Mouse (Mus musculus): ENCODE measurements at regions not wholly inside any gene's neighbourhood (a gene's known extent, or its start where the extent isn't known, plus 50 kb on each side); places are given as distances from the start of the nearest gene placed in this dataset.

- Histone ChIP-seq H3K27me3 (replicated peaks; ENCODE audit: control insufficient read depth, insufficient read depth, low read length) (peaks cover 3% of the 10 kb centered on the region; the same call in 1 of the 2 replicates), H3K9me3 (ENCODE audit: control insufficient read depth, low read length) (no peaks in the 10 kb centered on the region), H3K9ac (ENCODE audit: low read depth, low read length) (no peak overlapping the region), H3K27ac (ENCODE audit: low read depth, low read length) (no peak overlapping the region), H3K4me3 (ENCODE audit: low read depth, low read length) (no peak overlapping the region), H3K36me3 (ENCODE audit: control insufficient read depth, insufficient read depth, low read length) (no peaks in the 10 kb centered on the region), H3K4me2 (no peak overlapping the region), H3K4me1 (replicated peaks; ENCODE audit: control insufficient read depth, insufficient read depth, low read length) (no peaks in the 10 kb centered on the region)
- no peak for ATAC-seq (replicated peaks; ENCODE audit: low FRiP score)
- DNase-seq (ENCODE audit: low spot score): no peak
- WGBS: 78% methylated on average over 6 of the region's 6 CpGs
Measured at GRCm38 (mm10) chr2:170281311-170282008, 133.6 kb upstream of the Zfp217 start.

- 70% methylated on average over 6 of the region's 6 CpGs for WGBS
- no peaks in the 10 kb centered on the region for H3K27me3 ChIP-seq (replicated peaks; ENCODE audit: control insufficient read depth, insufficient read depth, low read length)
- H3K4me3 ChIP-seq (ENCODE audit: low read depth, low read length): no peak overlapping the region
- ATAC-seq (replicated peaks; ENCODE audit: low FRiP score): no peak
- no peak overlapping the region for H3K4me2 ChIP-seq
- H3K4me1 ChIP-seq (replicated peaks; ENCODE audit: control insufficient read depth, insufficient read depth, low read length): no peaks in the 10 kb centered on the region
- no peak overlapping the region for H3K9ac ChIP-seq (ENCODE audit: low read depth, low read length)
- no peaks in the 10 kb centered on the region for H3K9me3 ChIP-seq (ENCODE audit: control insufficient read depth, low read length)
- DNase-seq (ENCODE audit: low spot score): no peak
- no peaks in the 10 kb centered on the region for H3K36me3 ChIP-seq (ENCODE audit: control insufficient read depth, insufficient read depth, low read length)
- no peak overlapping the region for H3K27ac ChIP-seq (ENCODE audit: low read depth, low read length)
Measured at GRCm38 (mm10) chr2:170280733-170281132, 132.8 kb upstream of the Zfp217 start.

- Histone ChIP-seq H3K27me3 (replicated peaks; ENCODE audit: control insufficient read depth, insufficient read depth, low read length) (no peaks in the 10 kb centered on the region), H3K9ac (ENCODE audit: low read depth, low read length) (no peak overlapping the region), H3K4me2 (no peak overlapping the region), H3K36me3 (ENCODE audit: control insufficient read depth, insufficient read depth, low read length) (no peaks in the 10 kb centered on the region), H3K4me3 (ENCODE audit: low read depth, low read length) (no peak overlapping the region), H3K4me1 (replicated peaks; ENCODE audit: control insufficient read depth, insufficient read depth, low read length) (no peaks in the 10 kb centered on the region), H3K27ac (ENCODE audit: low read depth, low read length) (no peak overlapping the region), H3K9me3 (ENCODE audit: control insufficient read depth, low read length) (no peaks in the 10 kb centered on the region)
- DNase-seq (ENCODE audit: low spot score): no peak
- no peak for ATAC-seq (replicated peaks; ENCODE audit: low FRiP score)
- WGBS: 54% methylated on average over 8 of the region's 8 CpGs
Measured at GRCm38 (mm10) chr2:170277896-170278295, 130.0 kb upstream of the Zfp217 start.

- Histone ChIP-seq H3K9ac (ENCODE audit: low read depth, low read length) (no peak overlapping the region), H3K27me3 (replicated peaks; ENCODE audit: control insufficient read depth, insufficient read depth, low read length) (no peaks in the 10 kb centered on the region), H3K27ac (ENCODE audit: low read depth, low read length) (no peak overlapping the region), H3K36me3 (ENCODE audit: control insufficient read depth, insufficient read depth, low read length) (no peaks in the 10 kb centered on the region), H3K4me1 (replicated peaks; ENCODE audit: control insufficient read depth, insufficient read depth, low read length) (no peaks in the 10 kb centered on the region), H3K4me3 (ENCODE audit: low read depth, low read length) (no peak overlapping the region), H3K9me3 (ENCODE audit: control insufficient read depth, low read length) (no peaks in the 10 kb centered on the region), H3K4me2 (no peak overlapping the region)
- 77% methylated on average over 18 of the region's 18 CpGs for WGBS
- ATAC-seq (replicated peaks; ENCODE audit: low FRiP score) (no peak), DNase-seq (ENCODE audit: low spot score) (no peak)
Measured at GRCm38 (mm10) chr2:170277182-170277767, 129.4 kb upstream of the Zfp217 start.

- DNase-seq (ENCODE audit: low spot score) (no peak), ATAC-seq (replicated peaks; ENCODE audit: low FRiP score) (no peak)
- Histone ChIP-seq H3K4me2 (no peak overlapping the region), H3K36me3 (ENCODE audit: control insufficient read depth, insufficient read depth, low read length) (no peaks in the 10 kb centered on the region), H3K4me3 (ENCODE audit: low read depth, low read length) (no peak overlapping the region), H3K4me1 (replicated peaks; ENCODE audit: control insufficient read depth, insufficient read depth, low read length) (no peaks in the 10 kb centered on the region), H3K9me3 (ENCODE audit: control insufficient read depth, low read length) (no peaks in the 10 kb centered on the region), H3K27ac (ENCODE audit: low read depth, low read length) (no peak overlapping the region), H3K9ac (ENCODE audit: low read depth, low read length) (no peak overlapping the region), H3K27me3 (replicated peaks; ENCODE audit: control insufficient read depth, insufficient read depth, low read length) (no peaks in the 10 kb centered on the region)
- WGBS: 78% methylated on average over 4 of the region's 4 CpGs
Measured at GRCm38 (mm10) chr2:170275687-170276086, 127.8 kb upstream of the Zfp217 start.

- H3K27ac ChIP-seq (ENCODE audit: low read depth, low read length): no peak overlapping the region
Measured at GRCm38 (mm10) chr2:170269926-170270577, 122.1 kb upstream of the Zfp217 start.

GRCm38 (mm10) chr2:170268080-170268479 is 120.2 kb upstream of the Zfp217 start:
- no peaks in the 10 kb centered on the region for H3K36me3 ChIP-seq (ENCODE audit: control insufficient read depth, insufficient read depth, low read length)
- no peak overlapping the region for H3K9ac ChIP-seq (ENCODE audit: low read depth, low read length)
- WGBS: 52% methylated on average over 8 of the region's 8 CpGs
- H3K4me3 ChIP-seq (ENCODE audit: low read depth, low read length): no peak overlapping the region
- H3K4me1 ChIP-seq (replicated peaks; ENCODE audit: control insufficient read depth, insufficient read depth, low read length): no peaks in the 10 kb centered on the region; the same call in 1 of the 2 replicates
- H3K27ac ChIP-seq (ENCODE audit: low read depth, low read length): no peak overlapping the region
- ATAC-seq (replicated peaks; ENCODE audit: low FRiP score) (no peak), DNase-seq (ENCODE audit: low spot score) (no peak)
- no peaks in the 10 kb centered on the region for H3K9me3 ChIP-seq (ENCODE audit: control insufficient read depth, low read length)
- no peaks in the 10 kb centered on the region for H3K27me3 ChIP-seq (replicated peaks; ENCODE audit: control insufficient read depth, insufficient read depth, low read length)
- H3K4me2 ChIP-seq: no peak overlapping the region

More at GRCm38 (mm10) chr2:170269926-170270577, 122.1 kb upstream of the Zfp217 start:
- Histone ChIP-seq H3K9me3 (ENCODE audit: control insufficient read depth, low read length) (no peaks in the 10 kb centered on the region), H3K27me3 (replicated peaks; ENCODE audit: control insufficient read depth, insufficient read depth, low read length) (no peaks in the 10 kb centered on the region), H3K4me2 (no peak overlapping the region), H3K4me3 (ENCODE audit: low read depth, low read length) (no peak overlapping the region), H3K9ac (ENCODE audit: low read depth, low read length) (no peak overlapping the region), H3K4me1 (replicated peaks; ENCODE audit: control insufficient read depth, insufficient read depth, low read length) (no peaks in the 10 kb centered on the region; the same call in 1 of the 2 replicates), H3K36me3 (ENCODE audit: control insufficient read depth, insufficient read depth, low read length) (no peaks in the 10 kb centered on the region)
- ATAC-seq (replicated peaks; ENCODE audit: low FRiP score) (no peak), DNase-seq (ENCODE audit: low spot score) (no peak)
- WGBS: 74% methylated on average over 11 of the region's 11 CpGs

- no peaks in the 10 kb centered on the region for H3K36me3 ChIP-seq (ENCODE audit: control insufficient read depth, insufficient read depth, low read length)
- WGBS: 24% methylated on average over 12 of the region's 12 CpGs
- H3K4me1 ChIP-seq (replicated peaks; ENCODE audit: control insufficient read depth, insufficient read depth, low read length): no peaks in the 10 kb centered on the region; the same call in 1 of the 2 replicates
- no peaks in the 10 kb centered on the region for H3K27me3 ChIP-seq (replicated peaks; ENCODE audit: control insufficient read depth, insufficient read depth, low read length)
- peak overlapping the region; percentile 57 for H3K4me2 ChIP-seq
- H3K27ac ChIP-seq (ENCODE audit: low read depth, low read length): no peak overlapping the region
- no peak for ATAC-seq (replicated peaks; ENCODE audit: low FRiP score)
- H3K9ac ChIP-seq (ENCODE audit: low read depth, low read length): no peak overlapping the region
- no peak for DNase-seq (ENCODE audit: low spot score)
- H3K9me3 ChIP-seq (ENCODE audit: control insufficient read depth, low read length): no peaks in the 10 kb centered on the region
- no peak overlapping the region for H3K4me3 ChIP-seq (ENCODE audit: low read depth, low read length)
Measured at GRCm38 (mm10) chr2:170267152-170267551, 119.2 kb upstream of the Zfp217 start.

Measured in liver, embryonic 11.5 days (tissue).